Mouse (Mus musculus): ENCODE data around the gene Fam98c.
"Not testable (repeated sequence)": the region's sequence is repeated elsewhere in the genome, so short reads cannot be mapped to it uniquely, and the experiment has no call there.

Gene Fam98c

GRCm38 (mm10) chr7:29155838-29156782 lies at the start of gene Fam98c:
Fam98c (minus strand) TSS chr7:29156234.
- DNase-seq (ENCODE audit: low spot score) = peak; percentile 88

GRCm38 (mm10) chr7:29202577-29202976 lies 46.5 kb upstream of the Fam98c start:
- no peak for DNase-seq (ENCODE audit: low spot score)

DNA sequence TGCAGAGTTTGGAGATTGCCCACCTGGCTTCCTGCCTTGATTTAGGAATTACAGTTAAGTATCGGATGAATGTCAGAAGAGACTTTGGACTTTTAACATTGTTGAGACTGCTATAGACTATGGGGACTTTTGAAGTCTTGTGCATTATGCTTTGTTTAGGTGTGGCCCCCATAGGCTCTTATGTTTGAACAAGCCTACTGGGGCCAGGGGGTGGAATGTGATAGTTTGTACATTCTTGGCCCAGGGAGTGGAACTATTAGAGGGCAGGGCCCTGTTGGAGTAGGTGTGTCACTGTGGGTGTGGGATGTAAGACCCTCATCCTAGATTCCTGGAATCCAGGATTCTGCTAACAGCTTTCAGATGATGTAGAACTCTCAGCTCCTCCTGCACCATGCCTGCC lies 38.2 kb upstream of the Fam98c start:
- DNase-seq (ENCODE audit: low spot score) = not testable (repeated sequence)

GRCm38 (mm10) chr7:29181323-29181722 lies 25.3 kb upstream of the Fam98c start:
- DNase-seq (ENCODE audit: low spot score) = not testable (repeated sequence)

GRCm38 (mm10) chr7:29180854-29181236 lies 24.8 kb upstream of the Fam98c start:
- DNase-seq (ENCODE audit: low spot score) = no peak

GRCm38 (mm10) chr7:29180077-29180853 lies 24.2 kb upstream of the Fam98c start, which contains the start of gene Psmd8:
Psmd8 (minus strand) TSS chr7:29180701.
- DNase-seq (ENCODE audit: low spot score) = peak; percentile 95

DNA sequence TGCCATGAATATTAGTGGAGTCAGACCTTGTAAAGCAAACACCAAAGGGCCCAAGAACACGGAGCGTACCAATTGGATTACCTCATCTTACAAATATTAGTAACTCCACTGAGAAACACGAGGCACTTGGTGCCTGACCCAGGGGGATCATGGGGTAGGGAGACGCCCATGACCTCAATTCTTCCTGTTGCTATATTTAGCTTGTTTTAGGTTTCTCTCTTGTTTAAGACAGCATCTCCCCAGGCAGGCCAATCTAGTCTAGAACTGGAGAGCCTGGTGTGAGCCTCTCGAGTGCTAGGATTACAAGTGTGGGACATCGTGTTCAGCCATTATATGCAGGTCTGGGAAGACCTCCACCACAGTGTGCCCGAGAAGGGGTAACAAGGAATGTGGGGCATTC lies 23.3 kb upstream of the Fam98c start:
- DNase-seq (ENCODE audit: low spot score) = no peak

DNA sequence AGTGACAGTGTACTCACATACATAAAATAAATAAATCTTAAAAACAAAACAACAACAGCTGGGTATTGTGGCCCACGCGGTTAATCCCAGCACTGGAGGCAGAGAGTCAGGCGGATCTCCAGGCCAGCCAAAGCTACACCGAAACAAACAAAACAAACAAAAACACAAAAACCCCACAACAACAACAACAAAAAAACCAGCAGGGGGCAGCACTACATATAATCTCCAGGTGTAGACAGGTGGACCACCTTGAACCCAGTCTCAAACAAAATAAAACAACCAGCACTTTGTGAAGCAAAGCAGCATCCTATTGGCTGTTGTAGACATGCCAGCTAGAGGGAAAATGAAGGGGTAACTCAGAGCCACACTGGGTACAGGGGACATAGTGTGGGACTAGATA lies 22.1 kb upstream of the Fam98c start:
- DNase-seq (ENCODE audit: low spot score) = no peak

GRCm38 (mm10) chr7:29172390-29173016 lies 16.5 kb upstream of the Fam98c start:
- no peak for DNase-seq (ENCODE audit: low spot score)

GRCm38 (mm10) chr7:29171562-29172097 lies 15.6 kb upstream of the Fam98c start:
- DNase-seq (ENCODE audit: low spot score) = no peak

DNA sequence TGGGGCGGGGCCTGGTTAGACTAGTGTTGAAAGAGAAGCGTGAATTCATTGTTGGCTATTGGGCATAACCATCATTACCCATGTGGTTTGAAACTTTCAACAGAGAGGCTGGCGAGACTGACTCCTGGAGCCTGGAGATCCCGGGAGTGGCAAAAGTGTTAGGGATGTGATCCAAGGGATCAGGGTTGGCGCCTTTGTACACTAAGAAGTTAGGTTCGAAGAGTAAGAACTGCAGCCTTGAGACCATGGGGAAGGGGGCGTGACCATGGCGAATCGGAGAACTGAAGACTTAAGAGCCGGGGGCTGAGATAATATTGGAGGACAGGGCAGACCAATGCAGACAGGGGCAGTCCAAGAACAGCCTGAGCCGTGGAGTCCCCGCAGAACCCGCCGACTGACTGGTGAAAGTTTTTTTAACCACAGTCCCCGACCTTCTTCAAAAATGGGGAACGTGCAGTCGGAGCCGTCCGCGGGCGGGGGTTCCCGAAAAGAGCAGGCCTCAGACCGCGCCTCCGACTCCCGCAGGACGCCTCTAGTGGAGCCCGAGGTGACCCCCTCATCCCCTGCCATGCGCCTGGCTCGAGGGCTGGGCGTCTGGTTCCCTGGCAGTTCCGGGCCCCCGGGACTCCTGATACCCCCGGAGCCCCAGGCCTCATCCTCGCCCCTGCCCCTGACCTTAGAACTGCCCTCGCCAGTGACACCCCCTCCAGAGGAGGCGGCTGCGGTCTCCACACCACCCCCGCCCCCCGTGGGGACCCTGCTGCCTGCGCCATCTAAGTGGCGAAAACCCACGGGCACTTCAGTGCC lies 14.9 kb upstream of the Fam98c start:
- no peak for DNase-seq (ENCODE audit: low spot score)

- DNase-seq (ENCODE audit: low spot score) = peak; percentile 84
These were observed 14.2 kb upstream of the Fam98c start, which contains the start of the genes Ggn and Spred3 for GRCm38 (mm10) chr7:29170066-29170754. Ggn (plus strand) TSS chr7:29170210. Spred3 (minus strand) TSS chr7:29170411.

GRCm38 (mm10) chr7:29169231-29170065 lies 13.4 kb upstream of the Fam98c start:
- DNase-seq (ENCODE audit: low spot score) = peak; percentile 85

DNA sequence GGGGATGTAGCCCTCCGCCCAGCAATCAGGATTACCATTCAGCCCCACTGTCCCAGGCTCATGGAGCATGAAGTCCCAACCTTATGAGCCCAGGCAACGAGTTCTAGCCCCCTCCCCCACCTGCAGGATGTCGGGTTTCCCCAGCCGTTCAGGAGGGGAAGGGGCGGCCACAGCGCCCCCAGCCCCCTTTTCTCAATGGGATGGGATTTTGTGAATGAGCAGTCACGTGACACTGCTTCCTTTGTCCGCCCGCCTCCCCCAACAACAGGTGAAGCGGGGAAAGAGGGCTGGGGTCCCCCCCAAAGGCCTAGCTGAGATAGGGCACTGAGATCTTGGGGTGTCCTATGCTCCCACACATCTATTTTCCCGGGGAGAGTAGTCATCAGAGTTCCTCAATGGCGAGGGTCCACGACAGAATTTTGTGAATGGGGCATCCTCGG lies 12.8 kb upstream of the Fam98c start:
- DNase-seq (ENCODE audit: low spot score) = no peak

GRCm38 (mm10) chr7:29168121-29168695 lies 12.2 kb upstream of the Fam98c start:
- DNase-seq (ENCODE audit: low spot score) = no peak

GRCm38 (mm10) chr7:29167656-29168055 lies 11.6 kb upstream of the Fam98c start:
- no peak for DNase-seq (ENCODE audit: low spot score)

DNA sequence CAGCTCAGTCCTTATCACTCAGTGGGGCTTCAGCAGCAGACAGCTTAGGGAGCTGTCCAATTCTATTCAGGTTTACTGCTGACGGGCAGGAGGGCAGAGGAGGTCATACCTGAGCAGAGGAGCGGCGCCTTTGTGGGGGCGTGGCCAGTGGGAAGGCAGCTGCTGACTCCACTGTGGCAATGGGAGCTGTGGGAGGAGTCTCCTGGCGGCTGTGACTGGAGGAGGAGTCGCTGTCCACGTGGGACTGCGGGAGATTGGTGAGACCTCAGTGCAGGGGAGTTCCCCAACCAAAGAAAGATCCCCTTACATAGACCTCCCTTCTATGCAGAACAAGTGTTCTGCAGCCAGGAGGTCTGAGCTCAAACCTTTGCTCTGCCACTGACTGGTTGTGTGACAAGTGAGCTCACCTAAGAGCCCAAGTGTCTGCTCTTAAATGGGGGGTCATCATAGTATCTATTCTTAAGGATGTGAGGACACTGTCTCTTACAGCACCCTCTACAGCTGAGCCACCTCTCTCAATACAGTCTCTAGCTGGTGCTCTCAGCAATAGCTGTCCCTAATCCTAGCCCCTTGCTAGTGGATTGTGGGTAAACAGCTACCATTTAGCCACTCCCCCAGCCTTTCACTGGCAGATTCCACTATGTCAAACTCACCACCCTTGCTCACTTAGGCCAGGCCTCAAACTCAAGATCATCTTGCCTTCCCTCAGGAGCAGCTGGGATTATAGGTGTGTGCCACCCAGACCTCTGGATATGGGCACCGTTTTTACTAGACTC lies 6.9 kb upstream of the Fam98c start:
- peak; percentile 55 for DNase-seq (ENCODE audit: low spot score)

- DNase-seq (ENCODE audit: low spot score) = no peak
These were observed 6.3 kb upstream of the Fam98c start for GRCm38 (mm10) chr7:29162294-29162693.
